Mouse (Mus musculus) liver, embryonic 16.5 days (tissue): ENCODE data around the gene Nutf2-ps1. TPM values are rescaled to one million over a fixed set of nuclear protein-coding genes. Genes with fewer than 3 reads are reported as not detected.
A peak's percentile ranks its signal among the peaks of the same experiment; 100 is the strongest.

Experiments
- ATAC-seq: fragments of 200-750 bp; cut with Nextera tagmentation; 2 replicates; pipeline ENCODE4 v1.8.0; 2017; ENCODE audit warnings: low read depth, mild to moderate bottlenecking, moderate number of reproducible peaks, moderate library complexity
- H3K27ac ChIP-seq: fragments of 300-500 bp; sonication (generic); 2 replicates; pipeline ENCODE4 v1.5.1; 2014; ENCODE audit warnings: mild to moderate bottlenecking, low read length
- H3K27me3 ChIP-seq: fragments of 300-500 bp; sonication (generic); 2 replicates; pipeline ENCODE4 v1.6.1; 2014; ENCODE audit warnings: low read depth, low read length, mixed read lengths; ENCODE audit not compliant: control insufficient read depth, insufficient read depth
- H3K36me3 ChIP-seq: fragments of 300-500 bp; sonication (generic); 2 replicates; pipeline ENCODE4 v1.6.1; 2014; ENCODE audit warnings: mild to moderate bottlenecking; ENCODE audit not compliant: control insufficient read depth, insufficient read depth
- H3K4me1 ChIP-seq: fragments of 300-500 bp; sonication (generic); 2 replicates; pipeline ENCODE4 v1.6.1; 2014; ENCODE audit warnings: low read depth, low read length, mixed read lengths; ENCODE audit not compliant: control insufficient read depth
- H3K4me2 ChIP-seq: fragments of 300-500 bp; sonication (generic); 2 replicates; pipeline ENCODE4 v1.6.1; 2014; ENCODE audit warnings: low read depth, low read length, mixed read lengths
- H3K4me3 ChIP-seq: fragments of 300-500 bp; sonication (generic); 2 replicates; pipeline ENCODE4 v1.5.1; 2014; ENCODE audit warnings: low read depth, mild to moderate bottlenecking, low read length
- H3K9ac ChIP-seq: fragments of 300-500 bp; sonication (generic); 2 replicates; pipeline ENCODE4 v1.6.1; 2014; ENCODE audit warnings: low read depth, low read length
- H3K9me3 ChIP-seq: fragments of 300-500 bp; sonication (generic); replicated peaks from 2 replicates; pipeline ENCODE4 v1.6.1; 2016; ENCODE audit warnings: low read length; ENCODE audit not compliant: control insufficient read depth
- WGBS: fragments of 180-500 bp; shearing (Covaris S2); extraction: QIAGEN DNeasy Blood & Tissue Kit; methylation state at CpG from one replicate; pipeline ENCODE4 v1.1.7; 2014; ENCODE audit not compliant: insufficient replicate concordance; 5-methylcytosine and 5-hydroxymethylcytosine counted together
- polyA plus RNA-seq: library from polyadenylated mRNA; unstranded; fragments of >200 nt; fragmentation: Nextera tagmentation; extraction: Ambion mirVana; gene quantifications from 2 replicates; pipeline ENCODE4 v1.2.1, GENCODE M21; 2015

Nutf2-ps1 gene
- polyA plus RNA-seq, 1 experiment from 2014 or later: 130 TPM

DNA sequence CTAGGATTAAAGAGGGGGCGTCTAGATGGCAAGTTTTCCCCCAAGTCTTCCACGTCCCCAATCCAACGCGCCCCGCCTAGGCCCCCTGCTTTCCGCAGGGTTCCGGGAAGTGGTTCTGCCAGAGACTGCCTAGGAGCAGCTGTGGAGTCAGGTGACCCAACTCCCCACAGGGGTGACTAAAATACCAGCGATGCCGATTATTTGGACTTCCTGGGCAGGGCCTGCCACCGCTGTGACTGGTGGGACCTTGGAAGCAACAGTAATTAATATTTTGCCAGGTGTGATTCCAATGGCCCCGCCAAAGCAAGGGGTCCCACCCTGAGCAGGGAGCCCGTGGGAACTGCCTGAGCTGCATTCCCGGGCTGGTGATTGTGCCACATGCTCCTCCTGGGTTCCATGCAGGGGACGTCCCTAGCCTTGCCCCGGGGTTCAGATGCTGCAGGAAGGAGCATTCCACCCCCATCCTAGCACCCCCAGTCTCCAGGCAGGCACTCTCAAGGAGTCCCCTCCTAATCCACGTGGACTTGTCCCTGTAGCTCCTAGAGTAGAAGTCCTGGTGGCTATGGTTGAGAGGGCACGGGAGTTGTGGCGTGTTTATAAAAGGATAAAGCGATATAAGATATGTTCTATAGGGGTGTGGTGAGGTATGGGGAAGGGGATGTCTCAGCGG, 31.5 kb downstream of the Nutf2-ps1 start:
- H3K9ac ChIP-seq: no peak overlapping the region
- no peaks in the 10 kb centered on the region for H3K36me3 ChIP-seq
- H3K4me2 ChIP-seq: no peak overlapping the region
- no peak overlapping the region for H3K4me3 ChIP-seq
- no peaks in the 10 kb centered on the region for H3K27me3 ChIP-seq
- H3K4me1 ChIP-seq: peaks cover 4% of the 10 kb centered on the region; the same call in 1 of the 2 replicates
- no peak for ATAC-seq
- WGBS: 35% methylated on average over 20 of the region's 20 CpGs
- no peak overlapping the region for H3K27ac ChIP-seq
- no peaks in the 10 kb centered on the region for H3K9me3 ChIP-seq

DNA sequence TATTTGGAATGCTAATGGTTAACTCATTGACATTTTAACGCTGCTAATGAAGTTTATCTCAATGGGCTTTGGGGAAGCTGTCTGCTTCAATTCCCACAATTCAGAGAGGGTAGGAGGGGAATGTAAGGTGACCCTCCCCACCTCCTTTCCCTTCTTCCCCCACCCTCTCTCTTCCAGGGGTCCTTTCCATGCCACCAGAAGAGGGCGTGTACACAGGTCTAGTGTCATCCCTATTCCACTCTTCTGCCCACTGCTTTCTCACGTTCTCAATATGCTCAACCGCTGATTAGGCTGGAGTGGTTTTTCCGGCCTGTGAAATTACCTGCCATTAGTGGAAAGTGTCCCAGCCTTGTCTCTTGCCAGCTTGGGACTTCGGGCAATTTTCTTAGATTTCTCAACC, 32.0 kb downstream of the Nutf2-ps1 start:
- Histone ChIP-seq H3K9me3 (no peaks in the 10 kb centered on the region), H3K4me1 (peaks cover 4% of the 10 kb centered on the region; the same call in 1 of the 2 replicates), H3K36me3 (no peaks in the 10 kb centered on the region), H3K27me3 (no peaks in the 10 kb centered on the region), H3K4me3 (no peak overlapping the region), H3K9ac (no peak overlapping the region), H3K4me2 (no peak overlapping the region), H3K27ac (no peak overlapping the region)
- no peak for ATAC-seq
- 42% methylated on average over 6 of the region's 6 CpGs for WGBS

DNA sequence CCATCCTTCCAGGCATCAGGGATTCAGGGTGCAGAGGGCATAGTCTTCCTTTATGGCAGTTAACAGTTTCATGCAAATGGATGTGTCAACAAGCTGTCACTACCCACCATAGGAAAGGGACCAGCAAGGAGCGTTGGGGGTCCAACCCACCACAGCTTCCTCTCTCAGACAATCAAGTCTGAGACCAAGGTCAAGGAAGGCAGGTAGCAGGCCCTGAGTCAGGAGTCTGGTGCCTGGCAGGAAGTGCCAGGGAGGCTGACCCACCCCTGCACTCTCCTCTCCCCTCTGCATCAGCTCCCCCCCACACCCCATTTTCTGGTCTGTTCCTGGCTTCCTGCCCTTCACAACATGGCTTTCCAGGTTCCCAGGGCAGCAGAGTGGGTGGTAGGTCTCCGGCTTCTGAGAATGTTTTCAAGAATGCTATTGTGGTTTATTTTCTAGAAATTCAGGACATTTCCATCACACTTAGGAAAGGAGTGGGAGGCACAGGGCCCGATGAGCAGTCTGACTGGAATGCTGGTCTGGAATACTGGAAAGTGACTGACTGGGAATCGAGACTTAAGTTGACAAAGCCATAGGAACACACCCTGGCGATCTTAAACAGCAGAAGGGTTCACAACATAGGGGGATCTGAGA, 33.8 kb downstream of the Nutf2-ps1 start:
- H3K4me3 ChIP-seq: no peak overlapping the region
- ATAC-seq: no peak
- H3K4me1 ChIP-seq: peaks cover 4% of the 10 kb centered on the region; the same call in 1 of the 2 replicates
- H3K27me3 ChIP-seq: no peaks in the 10 kb centered on the region
- H3K9ac ChIP-seq: no peak overlapping the region
- H3K36me3 ChIP-seq: no peaks in the 10 kb centered on the region
- no peak overlapping the region for H3K27ac ChIP-seq
- H3K9me3 ChIP-seq: no peaks in the 10 kb centered on the region
- WGBS: 55% methylated on average over 5 of the region's 5 CpGs
- H3K4me2 ChIP-seq: no peak overlapping the region

DNA sequence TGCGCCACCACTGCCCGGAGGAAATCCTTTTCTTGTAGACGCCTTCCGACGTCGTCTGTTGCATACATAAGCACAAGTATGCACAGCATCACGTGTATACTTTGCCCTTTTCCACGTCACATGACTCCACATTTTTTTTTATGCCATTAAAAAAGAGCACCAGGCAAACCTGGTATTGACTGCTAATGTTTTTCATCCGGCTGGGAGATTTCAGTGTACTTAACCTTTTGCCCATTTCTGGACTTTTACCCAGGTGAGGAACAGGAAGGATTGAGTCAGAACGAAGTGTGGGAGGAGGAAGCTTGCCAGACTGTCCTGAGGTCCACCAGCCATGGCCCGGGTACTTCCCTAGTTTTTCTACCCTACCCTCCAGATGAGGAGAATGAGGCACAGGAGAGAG, 34.5 kb downstream of the Nutf2-ps1 start:
- H3K9me3 ChIP-seq: no peaks in the 10 kb centered on the region
- no peak overlapping the region for H3K9ac ChIP-seq
- peak; percentile 77 for ATAC-seq
- H3K36me3 ChIP-seq: no peaks in the 10 kb centered on the region
- no peak overlapping the region for H3K4me3 ChIP-seq
- H3K4me1 ChIP-seq: peaks cover 4% of the 10 kb centered on the region; the same call in 1 of the 2 replicates
- H3K4me2 ChIP-seq: no peak overlapping the region
- H3K27me3 ChIP-seq: no peaks in the 10 kb centered on the region
- WGBS: 57% methylated on average over 11 of the region's 11 CpGs
- H3K27ac ChIP-seq: no peak overlapping the region

DNA sequence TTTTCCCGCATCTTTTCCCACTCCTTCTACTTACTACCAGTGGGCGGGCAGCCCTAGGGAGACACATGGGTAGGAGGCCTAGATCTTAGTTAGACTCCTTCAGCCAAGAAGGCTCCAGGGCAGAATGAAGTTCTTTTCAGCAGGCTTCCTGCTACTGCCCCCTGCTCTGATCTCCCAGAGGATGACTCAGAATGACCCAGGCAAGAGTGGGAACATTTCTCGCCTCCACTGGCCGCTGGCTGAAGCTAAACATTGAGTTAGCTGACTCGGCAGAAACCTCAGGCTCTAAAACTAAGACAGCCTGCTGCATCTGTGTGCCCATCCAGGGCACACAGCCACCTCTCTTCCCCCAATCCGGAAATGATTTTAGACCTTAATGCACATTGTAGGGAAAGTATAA, 36.1 kb downstream of the Nutf2-ps1 start:
- Histone ChIP-seq H3K4me3 (no peak overlapping the region), H3K27ac (no peak overlapping the region)

DNA sequence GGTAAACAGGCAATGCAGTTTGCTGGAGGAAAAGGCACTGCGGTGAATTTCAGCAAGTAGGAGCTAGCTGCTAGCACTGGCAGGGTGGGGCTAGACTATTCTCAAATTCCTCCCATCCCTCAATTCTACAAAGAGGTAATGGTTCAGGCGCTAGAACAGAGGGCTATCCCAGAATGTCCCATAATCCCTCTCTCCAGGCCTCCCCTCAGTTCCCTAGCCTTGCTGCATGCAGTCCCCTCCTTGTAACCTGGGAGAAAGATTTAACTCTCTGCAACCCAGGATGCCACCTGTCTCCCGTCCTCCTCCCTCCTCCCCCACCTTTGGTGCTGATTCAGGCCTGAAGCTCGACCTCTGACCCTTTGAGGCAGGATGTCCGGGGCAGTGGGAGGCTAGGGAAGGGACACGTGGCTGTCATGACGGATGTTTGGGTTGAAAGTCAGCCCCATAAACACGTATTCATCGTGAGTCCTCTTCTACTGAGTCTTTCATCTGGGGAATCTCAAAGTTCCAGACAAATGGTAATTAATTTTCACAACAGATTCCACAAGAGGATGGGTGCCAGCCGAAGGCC, 36.6 kb downstream of the Nutf2-ps1 start:
- H3K9me3 ChIP-seq: no peaks in the 10 kb centered on the region
- ATAC-seq: no peak
- H3K4me1 ChIP-seq: peaks cover 4% of the 10 kb centered on the region
- H3K9ac ChIP-seq: no peak overlapping the region
- WGBS: 52% methylated on average over 10 of the region's 10 CpGs
- H3K36me3 ChIP-seq: no peaks in the 10 kb centered on the region
- no peak overlapping the region for H3K27ac ChIP-seq
- no peak overlapping the region for H3K4me3 ChIP-seq
- no peaks in the 10 kb centered on the region for H3K27me3 ChIP-seq
- no peak overlapping the region for H3K4me2 ChIP-seq

More for the DNA sequence above, 36.1 kb downstream of the Nutf2-ps1 start:
- no peak overlapping the region for H3K4me2 ChIP-seq
- H3K9me3 ChIP-seq: no peaks in the 10 kb centered on the region
- ATAC-seq: no peak
- no peak overlapping the region for H3K9ac ChIP-seq
- no peaks in the 10 kb centered on the region for H3K27me3 ChIP-seq
- 49% methylated on average over 6 of the region's 6 CpGs for WGBS
- peaks cover 4% of the 10 kb centered on the region for H3K4me1 ChIP-seq
- no peaks in the 10 kb centered on the region for H3K36me3 ChIP-seq

DNA sequence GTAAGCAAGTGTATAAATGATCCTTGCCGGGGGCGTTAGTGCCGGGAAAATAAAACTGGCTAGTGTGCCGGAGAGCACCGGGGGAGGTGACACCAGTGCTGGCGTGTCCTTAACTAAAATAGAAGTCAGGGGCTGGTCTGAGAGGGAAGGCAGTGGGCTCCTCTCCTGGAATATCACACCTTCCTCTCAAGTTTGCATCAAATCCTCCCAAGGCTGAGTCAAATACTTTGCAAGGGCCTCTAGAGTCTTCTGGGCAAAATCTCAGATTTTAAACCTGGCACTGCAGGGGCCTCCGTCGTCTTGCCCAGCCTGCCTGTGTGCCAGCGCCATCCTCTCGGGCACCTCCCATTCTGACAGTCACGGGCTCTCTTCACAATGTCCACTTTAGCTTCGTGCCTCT, 37.9 kb downstream of the Nutf2-ps1 start:
- no peak overlapping the region for H3K9ac ChIP-seq
- 71% methylated on average over 12 of the region's 12 CpGs for WGBS
- H3K27me3 ChIP-seq: no peaks in the 10 kb centered on the region
- no peaks in the 10 kb centered on the region for H3K9me3 ChIP-seq
- H3K4me1 ChIP-seq: peaks cover 4% of the 10 kb centered on the region
- H3K27ac ChIP-seq: no peak overlapping the region
- H3K36me3 ChIP-seq: no peaks in the 10 kb centered on the region
- no peak overlapping the region for H3K4me2 ChIP-seq
- no peak for ATAC-seq
- H3K4me3 ChIP-seq: no peak overlapping the region

DNA sequence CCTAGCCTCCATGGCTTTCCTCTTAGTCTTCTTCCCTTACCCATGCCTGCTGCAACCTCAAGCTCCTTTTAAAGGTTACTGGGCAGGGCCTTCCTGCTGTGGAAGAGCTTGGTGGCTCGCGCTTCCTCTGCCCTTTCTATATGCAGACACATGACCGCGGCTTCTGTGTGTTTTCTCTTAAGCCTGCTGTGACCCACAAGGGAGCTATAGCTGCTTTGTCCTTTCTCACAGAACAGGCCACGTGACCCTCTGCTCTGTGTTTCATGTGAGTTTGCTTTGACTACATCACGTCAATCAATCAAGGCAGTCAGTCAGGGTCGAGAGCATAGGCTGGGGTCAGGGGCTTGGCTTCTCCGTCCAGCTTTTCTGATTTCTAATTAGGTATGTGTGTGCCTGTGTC, 41.3 kb downstream of the Nutf2-ps1 start:
- no peak overlapping the region for H3K27ac ChIP-seq
- 30% methylated on average over 8 of the region's 8 CpGs for WGBS
- no peak overlapping the region for H3K9ac ChIP-seq
- peak; percentile 30; the same call in 1 of the 2 replicates for ATAC-seq
- no peaks in the 10 kb centered on the region for H3K36me3 ChIP-seq
- no peak overlapping the region for H3K4me3 ChIP-seq
- no peaks in the 10 kb centered on the region for H3K27me3 ChIP-seq
- H3K4me1 ChIP-seq: no peaks in the 10 kb centered on the region; the same call in none of the 2 replicates
- no peaks in the 10 kb centered on the region for H3K9me3 ChIP-seq
- H3K4me2 ChIP-seq: no peak overlapping the region
